Mouse (Mus musculus) kidney, embryonic 16.5 days (tissue): ENCODE results near the gene Ints12. TPM values are rescaled to one million over a fixed set of nuclear protein-coding genes. Genes with fewer than 3 reads are reported as not detected.

Experiments
- ATAC-seq: fragments of 200-750 bp; cut with Nextera tagmentation; 2 replicates; pipeline ENCODE4 v1.8.0; 2017; ENCODE audit warnings: moderate TSS enrichment; ENCODE audit not compliant: low FRiP score, low TSS enrichment
- H3K27ac ChIP-seq: fragments of 300-500 bp; sonication (generic); 2 replicates; pipeline ENCODE4 v1.5.1; 2014; ENCODE audit warnings: low read length
- H3K27me3 ChIP-seq: fragments of 300-500 bp; sonication (generic); 2 replicates; pipeline ENCODE4 v1.6.1; 2014; ENCODE audit warnings: low read length, control low read depth, mixed read lengths; ENCODE audit not compliant: insufficient read depth
- H3K36me3 ChIP-seq: fragments of 300-500 bp; sonication (generic); 2 replicates; pipeline ENCODE4 v1.6.1; 2014; ENCODE audit warnings: low read length, control low read depth, mixed read lengths; ENCODE audit not compliant: insufficient read depth
- H3K4me1 ChIP-seq: fragments of 300-500 bp; sonication (generic); 2 replicates; pipeline ENCODE4 v1.6.1; 2014; ENCODE audit warnings: low read length, control low read depth, mixed read lengths; ENCODE audit not compliant: insufficient read depth
- H3K4me2 ChIP-seq: fragments of 300-500 bp; sonication (generic); replicated peaks from 2 replicates; pipeline ENCODE4 v1.6.1; 2014; ENCODE audit warnings: low read depth, low read length
- H3K4me3 ChIP-seq: fragments of 300-500 bp; sonication (generic); 2 replicates; pipeline ENCODE4 v1.5.1; 2014; ENCODE audit warnings: mild to moderate bottlenecking, low read length
- H3K9ac ChIP-seq: fragments of 300-500 bp; sonication (generic); replicated peaks from 2 replicates; pipeline ENCODE4 v1.6.1; 2014; ENCODE audit warnings: low read length
- H3K9me3 ChIP-seq: fragments of 300-500 bp; sonication (generic); 2 replicates; pipeline ENCODE4 v1.6.1; 2016; ENCODE audit warnings: low read length, control low read depth
- WGBS: fragments of 180-500 bp; shearing (Covaris S2); extraction: QIAGEN DNeasy Blood & Tissue Kit; methylation state at CpG from one replicate; pipeline ENCODE4 v1.1.7; 2014; 5-methylcytosine and 5-hydroxymethylcytosine counted together
- polyA plus RNA-seq: library from polyadenylated mRNA; unstranded; fragments of >200 nt; fragmentation: Nextera tagmentation; extraction: Ambion mirVana; gene quantifications from 2 replicates; pipeline ENCODE4 v1.2.1, GENCODE M21; 2015

The Ints12 gene
- polyA plus RNA-seq = 24.5 and 26.5 TPM in 2 replicates

GRCm38 (mm10) chr3:133091664-133092273 is at the start of gene Ints12, which contains the start of gene Gstcd:
Gene Ints12 (plus strand): TSS chr3:133091840.
Gene Gstcd (minus strand): TSS chr3:133092033.
- H3K9ac ChIP-seq = peak within 1 kb of the TSS; percentile 98
- ATAC-seq = peak; percentile 98
- WGBS = under 1% methylated on average over 53 of the region's 53 CpGs
- H3K4me1 ChIP-seq = peaks cover 24% of the 10 kb centered on the region
- H3K27me3 ChIP-seq = no peaks in the 10 kb centered on the region
- H3K36me3 ChIP-seq = 0 out of 2 replicates have a peak, but pooled peaks cover 2% of the 10 kb centered on the region
- H3K9me3 ChIP-seq = no peaks in the 10 kb centered on the region
- peak within 1 kb of the TSS; percentile 95 for H3K4me3 ChIP-seq
- H3K4me2 ChIP-seq = peak within 1 kb of the TSS; percentile 80
- peak within 1 kb of the TSS; percentile 98 for H3K27ac ChIP-seq

GRCm38 (mm10) chr3:133052068-133052467 is 39.6 kb upstream of the Ints12 start:
- 87% methylated on average over 2 of the region's 2 CpGs for WGBS
- no peak for ATAC-seq
- peaks cover 14% of the 10 kb centered on the region for H3K36me3 ChIP-seq
- no peaks in the 10 kb centered on the region for H3K27me3 ChIP-seq
- no peaks in the 10 kb centered on the region for H3K4me1 ChIP-seq
- H3K4me3 ChIP-seq = no peak overlapping the region
- H3K27ac ChIP-seq = no peak overlapping the region
- H3K4me2 ChIP-seq = no peak overlapping the region
- no peaks in the 10 kb centered on the region for H3K9me3 ChIP-seq
- no peak overlapping the region for H3K9ac ChIP-seq

DNA sequence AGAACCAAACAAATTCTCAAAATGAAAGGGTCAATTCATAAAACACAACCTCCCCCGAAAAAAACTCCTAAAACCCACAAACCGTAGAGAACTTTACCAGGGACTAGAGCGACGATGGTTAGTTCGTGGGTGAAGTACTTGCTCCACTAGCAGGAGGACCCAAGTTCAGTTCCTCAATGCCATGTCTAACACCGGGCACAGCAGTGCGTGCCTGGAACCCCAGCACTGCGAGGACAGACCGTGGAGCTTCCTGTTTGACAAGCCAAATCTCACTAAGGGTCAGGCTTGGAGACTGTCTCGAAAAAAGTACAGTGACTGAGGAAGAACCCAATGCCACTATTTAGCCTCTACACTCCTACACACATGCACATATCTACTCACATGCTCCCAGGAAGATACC is 16.1 kb upstream of the Ints12 start:
- Histone ChIP-seq H3K4me1 (no peaks in the 10 kb centered on the region), H3K36me3 (peaks cover 11% of the 10 kb centered on the region), H3K4me2 (no peak overlapping the region), H3K27me3 (no peaks in the 10 kb centered on the region), H3K9ac (no peak overlapping the region), H3K27ac (no peak overlapping the region), H3K4me3 (no peak overlapping the region), H3K9me3 (no peaks in the 10 kb centered on the region)
- 88% methylated on average over 10 of the region's 10 CpGs for WGBS
- ATAC-seq = no peak

DNA sequence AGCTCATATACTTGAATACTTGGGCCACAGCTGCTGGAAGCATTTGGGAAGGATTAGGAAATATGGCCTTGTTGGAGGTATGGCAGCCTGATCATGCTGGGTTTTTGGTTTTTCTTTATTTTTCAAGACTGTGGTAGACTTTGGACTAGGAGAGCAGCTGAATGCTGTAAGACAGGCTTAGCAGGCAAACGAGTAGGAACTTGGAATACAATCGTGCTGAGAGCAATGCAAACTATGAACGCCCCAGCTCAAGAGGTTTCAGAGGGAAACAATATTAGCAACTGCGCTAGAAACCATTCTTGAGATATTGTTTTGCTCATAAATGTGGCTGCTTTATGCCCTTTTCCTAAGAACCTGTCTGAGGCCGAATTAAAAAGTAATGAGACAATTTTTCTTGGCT is 8.9 kb upstream of the Ints12 start:
- WGBS = 94% methylated on average over 5 of the region's 5 CpGs
- no peak overlapping the region for H3K4me3 ChIP-seq
- no peak overlapping the region for H3K4me2 ChIP-seq
- no peaks in the 10 kb centered on the region for H3K27me3 ChIP-seq
- no peaks in the 10 kb centered on the region for H3K9me3 ChIP-seq
- ATAC-seq = no peak
- no peaks in the 10 kb centered on the region for H3K4me1 ChIP-seq
- H3K27ac ChIP-seq = no peak overlapping the region
- H3K36me3 ChIP-seq = peaks cover 32% of the 10 kb centered on the region
- H3K9ac ChIP-seq = no peak overlapping the region

DNA sequence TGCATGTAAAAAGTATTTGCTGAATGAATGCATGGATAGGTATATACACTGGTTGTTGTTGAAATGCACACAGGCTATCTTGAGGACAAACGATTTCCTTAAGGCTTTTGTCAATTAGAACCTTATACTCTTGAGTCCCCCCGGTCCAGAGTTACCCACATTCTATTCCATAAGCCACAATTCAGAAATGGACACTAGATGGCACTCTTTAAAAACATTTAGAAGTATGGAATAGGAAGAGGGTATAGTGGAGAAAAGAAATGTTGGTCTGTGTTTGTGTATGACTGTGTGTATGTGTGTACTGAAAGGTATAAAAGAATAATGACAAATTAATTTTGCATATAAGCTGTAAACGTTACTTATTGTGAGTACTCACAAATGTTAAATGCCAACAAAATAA is 5.8 kb upstream of the Ints12 start:
- ATAC-seq = peak; percentile 76
- H3K4me3 ChIP-seq = no peak overlapping the region
- peaks cover 7% of the 10 kb centered on the region; the same call in 1 of the 2 replicates for H3K4me1 ChIP-seq
- H3K27me3 ChIP-seq = no peaks in the 10 kb centered on the region
- H3K9ac ChIP-seq = no peak overlapping the region
- H3K9me3 ChIP-seq = no peaks in the 10 kb centered on the region
- H3K4me2 ChIP-seq = no peak overlapping the region
- 60% methylated on average over 3 of the region's 3 CpGs for WGBS
- H3K36me3 ChIP-seq = peaks cover 24% of the 10 kb centered on the region
- H3K27ac ChIP-seq = no peak overlapping the region

GRCm38 (mm10) chr3:133090247-133091120 is 1.2 kb upstream of the Ints12 start:
- Histone ChIP-seq H3K9ac (peak overlapping the region; percentile 98), H3K27ac (peak overlapping the region; percentile 98), H3K4me2 (peak overlapping the region; percentile 80), H3K36me3 (no peaks in the 10 kb centered on the region), H3K4me3 (peak overlapping the region; percentile 95), H3K9me3 (no peaks in the 10 kb centered on the region), H3K27me3 (no peaks in the 10 kb centered on the region), H3K4me1 (peaks cover 24% of the 10 kb centered on the region)
- WGBS = 5% methylated on average over 11 of the region's 11 CpGs
- ATAC-seq = no peak

- Histone ChIP-seq H3K4me1 (peaks cover 24% of the 10 kb centered on the region), H3K36me3 (no peaks in the 10 kb centered on the region), H3K27me3 (no peaks in the 10 kb centered on the region), H3K4me3 (peak overlapping the region; percentile 95), H3K9ac (peak overlapping the region; percentile 98), H3K4me2 (peak overlapping the region; percentile 80), H3K9me3 (no peaks in the 10 kb centered on the region), H3K27ac (peak overlapping the region; percentile 98)
- 0% methylated on average over 42 of the region's 44 CpGs for WGBS
- peak; percentile 84 for ATAC-seq
Measured at GRCm38 (mm10) chr3:133091121-133091663, 448 bp upstream of the Ints12 start.

DNA sequence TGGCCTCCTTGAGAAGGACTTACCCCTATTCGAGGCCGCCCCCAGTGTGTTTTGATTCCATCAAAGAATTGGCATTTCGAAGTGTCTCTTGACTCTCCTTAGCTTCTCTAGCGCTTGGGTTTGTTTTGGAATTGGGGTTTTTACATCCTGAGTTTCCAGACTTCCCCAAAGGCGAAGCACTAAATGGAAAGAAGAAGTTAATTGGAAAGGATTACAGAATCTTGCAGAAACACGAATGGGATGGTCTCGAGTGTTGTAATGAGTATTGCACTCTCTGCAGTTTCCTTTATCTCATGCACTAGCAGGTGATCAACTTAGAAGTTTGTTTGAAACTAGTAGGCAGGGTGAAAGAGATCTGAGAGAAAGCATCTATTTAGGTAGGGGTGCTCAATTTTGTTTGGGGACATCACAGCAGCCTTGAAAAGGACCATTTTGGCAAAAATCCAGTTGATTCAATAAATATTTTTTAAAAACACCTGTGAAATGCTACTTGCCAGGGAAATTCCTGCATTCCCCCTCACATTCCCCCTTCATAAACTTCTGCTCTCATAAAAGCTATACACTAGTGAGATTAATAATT is 724 bp downstream of the Ints12 start:
- Histone ChIP-seq H3K36me3 (0 out of 2 replicates have a peak, but pooled peaks cover 6% of the 10 kb centered on the region), H3K4me1 (peaks cover 24% of the 10 kb centered on the region), H3K9ac (peak overlapping the region; percentile 98), H3K27ac (peak overlapping the region; percentile 98), H3K4me3 (peak overlapping the region; percentile 95), H3K4me2 (peak overlapping the region; percentile 54), H3K27me3 (no peaks in the 10 kb centered on the region), H3K9me3 (no peaks in the 10 kb centered on the region)
- WGBS = under 1% methylated on average over 7 of the region's 7 CpGs
- no peak for ATAC-seq

GRCm38 (mm10) chr3:133092936-133093335 is 1.3 kb downstream of the Ints12 start:
- H3K4me2 ChIP-seq = peak overlapping the region; percentile 54
- peaks cover 8% of the 10 kb centered on the region for H3K36me3 ChIP-seq
- H3K4me1 ChIP-seq = peaks cover 24% of the 10 kb centered on the region
- H3K27me3 ChIP-seq = no peaks in the 10 kb centered on the region
- no peak for ATAC-seq
- no peaks in the 10 kb centered on the region for H3K9me3 ChIP-seq
- H3K4me3 ChIP-seq = peak overlapping the region; percentile 95
- H3K27ac ChIP-seq = no peak overlapping the region
- H3K9ac ChIP-seq = no peak overlapping the region
- WGBS = 91% methylated on average over 1 of the region's 1 CpGs
